Mouse (Mus musculus) stomach, postnatal 0 days (tissue): ENCODE data around the gene Cacna1s.

Experiments
- CTCF ChIP-seq: IDR thresholded peaks from 2 replicates; pipeline ENCODE4 v1.5.1; 2016; ENCODE audit warnings: antibody characterized with exemption, low read depth, mild to moderate bottlenecking, moderate library complexity
- EP300 ChIP-seq: optimal IDR thresholded peaks from 2 replicates; pipeline ENCODE3; 2016; ENCODE audit warnings: antibody characterized with exemption

DNA sequence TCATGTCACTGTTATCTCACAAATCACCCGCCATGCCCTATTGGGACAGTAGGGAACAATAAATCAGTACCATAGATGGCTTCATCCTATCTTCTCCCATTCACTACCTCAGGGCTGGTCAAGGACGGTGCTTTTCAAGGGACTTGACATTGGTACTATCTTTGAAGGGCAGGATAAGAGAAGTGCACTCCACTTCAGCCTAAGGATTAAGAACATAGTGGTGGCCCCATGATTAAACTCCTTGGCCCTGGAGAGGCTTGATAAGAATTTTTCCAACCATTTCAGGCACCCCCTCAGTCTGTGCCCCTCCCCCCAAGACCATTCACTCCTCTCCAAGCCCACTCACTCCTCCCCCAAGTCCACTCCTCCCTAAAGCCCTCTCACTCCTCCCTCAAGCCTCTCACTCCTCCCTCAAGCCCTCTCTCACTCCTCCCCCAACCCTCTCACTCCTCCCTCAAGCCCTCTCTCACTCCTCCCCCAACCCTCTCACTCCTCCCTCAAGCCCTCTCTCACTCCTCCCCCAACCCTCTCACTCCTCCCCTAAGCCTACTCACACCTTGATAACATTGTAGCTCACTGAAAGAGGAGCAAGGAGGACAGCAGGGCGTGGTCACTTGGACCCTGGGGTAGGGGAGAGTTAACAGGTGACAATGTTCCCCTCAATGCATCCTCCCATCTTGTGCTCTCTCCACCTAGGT is 33.6 kb downstream of the Cacna1s start:
- TF ChIP-seq CTCF (no peak), EP300 (no peak)
